Mouse (Mus musculus) natural killer cell, adult 2 months (primary cell): Measurements from ENCODE around the gene Sema6d.

Source experiments
- DNase-seq, 2 experiments: peaks; one replicate each; pipeline ENCODE4 v3.0.0; 2022; ENCODE audit warnings: low spot score in 2 of 2

Gene Sema6d

DNA sequence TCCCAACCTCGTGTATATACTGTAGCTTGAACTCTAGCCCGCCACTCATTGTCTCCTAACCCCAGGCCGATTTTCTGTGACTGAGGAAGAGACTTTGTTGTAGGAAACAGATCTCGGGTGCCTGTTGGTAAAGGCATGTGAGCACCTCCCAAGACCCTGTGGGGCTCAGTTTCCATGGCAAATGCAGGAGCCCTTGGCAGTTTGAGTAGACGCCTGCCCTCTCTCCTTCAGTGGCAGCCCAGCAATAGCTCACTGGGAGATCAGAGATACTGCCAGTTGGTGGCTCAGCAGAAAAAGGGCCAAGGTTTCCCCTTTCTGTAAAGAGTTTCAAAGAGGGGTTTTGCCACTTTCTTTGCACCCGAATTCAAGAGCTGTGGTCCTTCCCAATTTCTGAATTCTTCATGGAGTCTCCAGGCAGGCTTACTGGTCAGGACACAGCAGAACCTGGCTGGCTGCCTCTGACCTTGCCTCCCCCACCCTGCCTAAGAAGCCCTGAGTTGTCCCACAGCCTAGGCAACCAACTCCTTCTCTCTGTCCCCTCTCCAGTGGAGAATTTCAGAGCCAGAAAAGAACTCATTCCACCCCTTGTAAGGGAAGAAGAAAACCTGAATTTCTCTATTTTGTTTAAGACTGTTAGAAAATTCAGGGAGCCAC lies 312.1 kb downstream of the Sema6d start:
- no peak for DNase-seq

GRCm38 (mm10) chr2:124403571-124403970 lies 313.8 kb downstream of the Sema6d start:
- no peak for DNase-seq

- no peak for DNase-seq
Measured at GRCm38 (mm10) chr2:124403981-124404380, 314.2 kb downstream of the Sema6d start.

GRCm38 (mm10) chr2:124404631-124405562 lies 315.1 kb downstream of the Sema6d start:
- no peak for DNase-seq

- DNase-seq = no peak
Measured at GRCm38 (mm10) chr2:124408956-124409355, 319.2 kb downstream of the Sema6d start.

DNA sequence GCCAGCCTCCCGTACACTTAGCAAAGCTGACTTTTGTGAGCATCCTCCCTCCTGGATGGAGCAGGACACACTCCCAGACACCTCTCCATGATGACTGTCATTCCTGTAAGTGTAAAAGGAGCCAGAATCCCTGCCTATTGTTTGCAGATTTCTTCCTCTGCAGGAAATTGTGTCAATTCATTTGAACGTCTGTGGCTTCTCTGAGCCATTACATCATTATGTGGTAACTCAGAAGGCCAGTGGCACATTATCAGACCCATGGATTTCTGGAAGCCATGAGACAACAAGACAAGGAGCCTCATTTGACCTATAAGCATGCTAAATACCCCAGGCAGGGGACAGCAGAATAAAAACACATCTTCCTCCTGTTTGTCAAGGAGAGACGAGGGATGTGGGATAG lies 327.0 kb downstream of the Sema6d start:
- DNase-seq = no peak

DNA sequence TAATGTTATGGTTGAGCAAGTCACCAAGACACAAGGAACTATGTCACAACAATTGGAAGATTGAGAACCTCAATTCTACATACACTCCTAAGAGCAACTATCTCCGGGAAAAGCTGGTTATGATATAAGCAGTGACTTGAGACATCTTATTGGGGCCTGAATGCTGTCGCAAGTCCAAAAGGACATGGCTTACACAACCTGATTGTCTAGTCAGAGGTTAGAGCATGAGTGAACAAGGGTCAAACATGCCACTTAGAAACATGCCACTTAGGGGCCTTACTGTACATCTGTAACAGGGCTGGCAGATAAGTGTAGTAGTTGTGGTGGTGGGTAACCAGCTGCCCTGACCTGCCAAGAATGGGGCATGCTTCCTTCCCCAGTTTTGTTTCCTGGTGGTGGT lies 328.6 kb downstream of the Sema6d start:
- DNase-seq = no peak

DNA sequence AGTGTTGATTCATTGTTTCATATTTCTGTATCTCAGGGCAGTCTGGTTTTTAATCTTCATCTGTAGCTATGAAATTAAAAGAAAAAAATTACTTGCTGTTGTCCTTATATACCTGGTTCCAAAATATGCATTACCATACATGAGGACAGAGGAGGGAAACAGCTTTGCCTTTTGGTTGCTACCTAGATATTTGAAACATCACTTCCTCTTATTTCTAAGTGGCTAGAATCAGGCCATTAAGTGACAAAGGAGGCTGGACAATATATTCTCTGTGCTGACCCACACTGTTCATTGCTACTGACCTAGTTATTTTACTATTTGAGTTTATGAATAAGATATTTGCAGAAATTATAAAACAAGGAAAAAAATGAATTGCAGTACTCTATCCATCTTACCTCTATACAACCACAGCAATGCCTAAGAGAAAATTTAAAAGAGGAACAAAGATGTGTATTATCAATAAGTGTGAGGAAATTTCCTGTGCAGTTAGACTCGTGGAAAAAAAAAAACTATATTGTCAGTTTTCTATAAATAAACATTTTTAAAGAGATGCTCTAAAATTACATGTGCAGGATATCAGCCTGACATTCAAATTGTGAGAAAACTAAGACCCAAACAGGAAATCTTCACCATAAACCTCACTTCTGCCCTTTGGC lies 330.5 kb downstream of the Sema6d start:
- no peak for DNase-seq

- DNase-seq = no peak
Measured at GRCm38 (mm10) chr2:124429744-124430143, 340.0 kb downstream of the Sema6d start.

DNA sequence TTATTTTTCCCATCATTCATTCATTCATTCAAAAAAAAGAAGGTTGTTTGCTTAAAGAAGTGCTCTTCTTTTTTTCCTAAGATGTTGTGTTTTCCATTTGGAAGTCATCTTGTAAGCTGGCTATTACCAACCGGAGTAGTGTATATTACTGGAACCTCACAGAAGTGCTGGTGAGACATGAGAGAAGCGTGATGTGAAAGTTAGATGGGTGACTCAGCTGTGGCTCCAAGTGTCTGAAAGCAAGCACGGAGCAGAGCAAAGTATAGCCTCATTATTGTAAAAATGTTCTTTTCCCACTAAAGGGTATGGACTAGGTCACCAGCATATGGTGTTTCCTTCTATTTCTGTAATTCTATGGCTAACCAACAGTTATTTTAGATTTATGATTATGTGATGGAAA lies 340.9 kb downstream of the Sema6d start:
- DNase-seq = no peak

DNA sequence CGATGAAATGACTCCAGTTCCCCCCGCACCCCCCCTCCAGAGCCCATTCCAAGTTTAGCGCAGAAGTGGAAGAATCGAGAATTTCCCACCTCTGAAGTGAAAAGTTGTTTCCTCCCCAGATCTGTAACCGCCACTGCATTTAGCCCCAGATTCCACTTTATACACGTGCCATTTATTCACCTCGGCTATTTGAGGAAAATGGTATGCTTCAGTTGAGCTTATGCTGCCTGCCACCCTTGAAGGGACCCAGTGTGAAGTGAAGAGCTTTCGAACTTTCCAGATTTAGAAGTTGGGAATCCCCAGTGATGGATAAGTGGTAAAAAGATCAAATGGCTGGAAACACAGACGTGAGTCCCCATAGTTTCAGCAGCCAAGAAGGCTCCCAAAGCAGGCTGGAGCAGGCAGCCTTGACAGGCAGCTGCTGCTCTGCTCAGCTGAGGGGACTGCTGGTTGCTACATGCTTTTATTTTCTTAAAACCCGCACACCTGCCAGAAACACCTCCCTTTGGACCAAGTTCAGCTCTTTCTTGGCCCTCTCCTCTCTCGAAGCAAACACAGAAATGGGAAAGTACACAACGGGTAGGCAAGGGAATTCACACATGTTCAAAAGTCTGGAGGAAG lies 345.7 kb downstream of the Sema6d start:
- DNase-seq = no peak

DNA sequence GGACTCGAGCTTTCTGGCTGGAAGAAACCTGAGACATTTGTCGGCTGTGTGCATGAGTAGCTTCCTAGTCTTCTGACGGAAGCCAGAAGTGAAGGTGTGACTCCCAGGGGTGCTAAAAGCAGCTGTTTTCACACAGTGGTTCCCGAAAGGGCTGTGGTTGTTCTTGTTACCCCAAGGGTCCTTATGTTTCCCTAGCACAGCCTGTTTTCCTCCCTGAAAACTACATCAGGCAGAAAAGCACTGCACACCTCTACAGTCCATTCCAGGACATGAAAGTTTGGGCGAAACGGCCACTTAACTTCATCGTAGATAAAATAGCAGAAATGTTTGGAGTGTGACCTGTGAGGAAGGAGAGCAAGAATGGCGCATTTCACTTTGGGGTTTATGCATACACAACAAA lies 346.9 kb downstream of the Sema6d start:
- no peak for DNase-seq

DNA sequence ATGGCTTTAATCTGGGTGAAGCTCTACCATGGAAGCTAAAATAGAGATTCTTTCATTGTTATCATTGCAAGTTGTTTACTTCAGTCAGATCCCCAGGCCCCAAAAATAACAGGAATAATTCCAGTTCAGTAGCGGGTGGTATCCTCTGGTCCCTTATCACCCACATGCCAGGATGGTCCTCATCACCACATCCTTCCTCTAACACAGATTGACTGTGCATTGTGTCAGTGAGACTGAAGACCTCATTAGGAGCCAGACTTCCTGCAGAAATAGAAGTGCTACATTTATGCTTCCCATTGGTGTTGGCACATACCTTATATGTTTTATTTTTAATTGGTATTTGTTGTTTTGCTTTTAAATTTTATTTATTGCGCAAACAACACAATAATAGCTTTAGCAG lies 354.4 kb downstream of the Sema6d start:
- DNase-seq = no peak

GRCm38 (mm10) chr2:124455881-124456280 lies 366.1 kb downstream of the Sema6d start:
- DNase-seq = no peak

DNA sequence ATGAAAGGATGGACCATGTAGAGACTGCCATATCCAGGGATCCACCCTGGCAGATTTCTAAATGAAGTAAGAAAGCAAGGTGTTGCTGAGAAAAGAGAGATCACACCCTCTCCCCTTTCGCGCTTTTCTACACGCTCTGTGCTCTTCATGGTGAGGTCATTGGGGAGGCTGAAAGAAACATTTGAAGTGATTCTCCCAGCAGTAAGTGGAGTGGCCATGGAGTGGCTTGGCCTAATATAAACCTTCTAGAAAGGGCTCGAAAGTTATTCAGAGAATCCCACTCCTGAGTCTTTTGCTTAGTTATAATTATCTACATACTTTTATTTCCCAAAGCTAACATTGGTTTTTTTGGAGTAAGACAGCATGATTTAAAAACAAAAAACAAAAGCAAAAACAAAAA lies 367.2 kb downstream of the Sema6d start:
- no peak for DNase-seq

GRCm38 (mm10) chr2:124458028-124458427 lies 368.3 kb downstream of the Sema6d start:
- no peak for DNase-seq

DNA sequence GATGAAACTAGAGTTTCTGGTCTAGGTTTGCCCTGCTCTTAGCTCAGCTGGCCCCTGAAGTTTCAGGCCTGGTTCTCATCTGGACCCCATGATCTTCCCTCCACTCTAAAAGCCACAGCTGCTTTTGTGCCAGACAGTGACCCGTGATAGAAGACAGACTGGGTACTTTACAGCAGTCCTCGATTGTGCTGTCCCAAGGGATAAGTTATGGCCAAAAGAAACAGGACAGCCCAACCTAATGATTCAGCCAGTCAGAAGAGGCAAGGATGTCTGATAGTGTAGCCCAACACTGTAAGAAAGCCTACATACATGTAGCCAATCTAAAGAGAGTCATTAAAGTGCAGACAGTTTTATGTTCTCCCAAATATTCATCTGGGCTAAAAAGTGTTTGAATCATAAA lies 371.2 kb downstream of the Sema6d start:
- DNase-seq = no peak

GRCm38 (mm10) chr2:124461378-124461851 lies 371.6 kb downstream of the Sema6d start:
- DNase-seq = no peak

- no peak for DNase-seq
Measured at GRCm38 (mm10) chr2:124465004-124465946, 375.5 kb downstream of the Sema6d start.

DNA sequence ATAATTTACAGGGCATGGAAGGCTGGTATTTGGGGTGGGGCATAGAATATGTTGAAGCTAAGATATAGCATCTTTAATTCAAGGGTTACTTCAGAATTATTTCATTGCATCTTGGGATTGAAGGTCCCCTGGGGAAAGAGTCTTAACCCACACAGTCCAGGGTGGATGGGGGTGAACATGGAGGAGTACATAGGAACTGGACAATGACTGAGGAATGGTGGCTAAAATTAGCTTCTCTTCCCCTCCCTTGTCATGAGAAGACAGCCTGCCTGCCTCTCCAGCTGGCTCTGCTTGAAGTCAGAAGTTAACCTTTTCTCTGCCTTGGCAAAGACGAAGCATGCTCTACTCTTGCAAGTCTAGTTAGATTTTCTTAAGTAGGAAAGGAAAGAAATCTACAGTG lies 377.7 kb downstream of the Sema6d start:
- DNase-seq = no peak
